Mouse (Mus musculus): ENCODE measurements around the gene Lyzl4.

DNA sequence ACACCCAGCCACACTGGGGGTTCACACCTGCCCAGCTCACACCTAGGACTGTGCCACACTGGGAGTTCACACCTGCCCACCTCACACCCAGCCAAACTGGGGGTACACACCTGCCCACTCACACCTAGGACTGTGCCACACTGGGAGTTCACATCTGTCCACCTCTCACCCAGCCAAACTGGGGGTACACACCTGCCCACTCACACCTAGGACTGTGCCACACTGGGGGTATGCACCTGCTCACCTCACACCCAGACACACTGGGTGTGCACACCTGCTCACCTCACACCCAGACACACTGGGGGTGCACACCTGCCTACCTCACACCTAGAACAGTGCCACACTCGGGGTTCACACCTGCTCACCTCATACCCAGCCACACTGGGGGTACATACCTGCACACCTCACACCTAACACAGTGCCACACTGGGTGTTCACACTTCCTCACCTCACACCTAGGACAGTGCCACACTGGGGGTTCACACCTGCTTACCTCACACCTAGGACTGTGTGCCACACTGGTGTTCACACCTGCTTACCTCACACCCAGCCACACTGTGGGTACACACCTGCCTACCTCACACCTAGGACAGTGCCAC lies 35.3 kb downstream of the Lyzl4 start:
- TF ChIP-seq CTCF (IDR thresholded peaks at IDR 0.05; ENCODE audit: extremely low read depth, insufficient read length, insufficient replicate concordance, low read depth, low read length) (no peak), POLR2A (IDR thresholded peaks at IDR 0.05; ENCODE audit: low read depth, low read length) (no peak)
